Comparison of ENCODE assay signal across 22 mouse cellular contexts in genomic region chr11:13605152-13605697, GRCm38 (mm10).
A peak's percentile ranks its signal among the peaks of the same experiment; 100 is the strongest.
DNase-seq lines count a peak whose midpoint lies in the region; ATAC-seq and TF ChIP-seq lines count a peak whose summit lies in the region.
"Had no signal": no experiment of that assay in that cellular context is flagged by ENCODE, and none has a peak within 500 bp of the region (broad histone marks: within the 10 kb centered on the region; RNA-seq: fewer than 3 reads in every experiment).

No protein-coding gene starts in this region.

- H3K27ac ChIP-seq in hindbrain, postnatal 0 days = no peak overlapping the region
- no peak overlapping the region for H3K27ac ChIP-seq in hindbrain, embryonic 14.5 days
- no peak overlapping the region for H3K27ac ChIP-seq in embryonic facial prominence, embryonic 12.5 days
- no peak overlapping the region for H3K27ac ChIP-seq in forebrain, embryonic 16.5 days (ENCODE audit: low read length)
- H3K27ac ChIP-seq in midbrain, embryonic 16.5 days (ENCODE audit: low read length) = no peak overlapping the region
- H3K27ac ChIP-seq: hindbrain, embryonic 15.5 days; kidney, postnatal 0 days; neural tube, embryonic 15.5 days had no signal

- no peak overlapping the region for H3K4me3 ChIP-seq in hindbrain, postnatal 0 days (ENCODE audit: low read length)
- no peak overlapping the region for H3K4me3 ChIP-seq in hindbrain, embryonic 14.5 days (replicated peaks; ENCODE audit: low read length)
- no peak overlapping the region for H3K4me3 ChIP-seq in embryonic facial prominence, embryonic 12.5 days
- no peak overlapping the region for H3K4me3 ChIP-seq in forebrain, embryonic 16.5 days (replicated peaks; ENCODE audit: low read length)
- no peak overlapping the region for H3K4me3 ChIP-seq in midbrain, embryonic 16.5 days (ENCODE audit: low read depth, low read length)
- H3K4me3 ChIP-seq: hindbrain, embryonic 15.5 days; megakaryocyte, embryonic 14.5 days; myocyte; neural tube, embryonic 15.5 days had no signal

- no peak overlapping the region for H3K9ac ChIP-seq in hindbrain, postnatal 0 days (replicated peaks; ENCODE audit: low read length)
- no peak overlapping the region for H3K9ac ChIP-seq in hindbrain, embryonic 14.5 days
- no peak overlapping the region for H3K9ac ChIP-seq in embryonic facial prominence, embryonic 12.5 days
- H3K9ac ChIP-seq in forebrain, embryonic 16.5 days (replicated peaks; ENCODE audit: low read depth, low read length) = no peak overlapping the region
- H3K9ac ChIP-seq in midbrain, embryonic 16.5 days (ENCODE audit: low read depth, low read length) = no peak overlapping the region
- H3K9ac ChIP-seq: hindbrain, embryonic 15.5 days; liver, postnatal 0 days; neural tube, embryonic 15.5 days had no signal

- H3K9me3 ChIP-seq in hindbrain, postnatal 0 days (ENCODE audit: low read length) = no peaks in the 10 kb centered on the region
- H3K9me3 ChIP-seq in hindbrain, embryonic 14.5 days (ENCODE audit: control insufficient read depth, low read length) = no peaks in the 10 kb centered on the region
- no peaks in the 10 kb centered on the region for H3K9me3 ChIP-seq in embryonic facial prominence, embryonic 12.5 days
- H3K9me3 ChIP-seq in forebrain, embryonic 16.5 days (ENCODE audit: control insufficient read depth, low read length) = no peaks in the 10 kb centered on the region
- H3K9me3 ChIP-seq in midbrain, embryonic 16.5 days (replicated peaks; ENCODE audit: control insufficient read depth, low read length, poor library complexity, severe bottlenecking) = no peaks in the 10 kb centered on the region
- H3K9me3 ChIP-seq: hindbrain, embryonic 15.5 days; megakaryocyte, embryonic 14.5 days; neural tube, embryonic 15.5 days had no signal

- no peak for TF ChIP-seq CTCF in hindbrain, postnatal 0 days (IDR thresholded peaks at IDR 0.05; ENCODE audit: low read depth)

- no peak overlapping the region for H3K4me2 ChIP-seq in hindbrain, postnatal 0 days (ENCODE audit: low read depth, low read length)
- H3K4me2 ChIP-seq in hindbrain, embryonic 14.5 days (replicated peaks) = no peak overlapping the region
- H3K4me2 ChIP-seq in embryonic facial prominence, embryonic 12.5 days (replicated peaks) = no peak overlapping the region
- no peak overlapping the region for H3K4me2 ChIP-seq in forebrain, embryonic 16.5 days (ENCODE audit: low read length)
- H3K4me2 ChIP-seq in midbrain, embryonic 16.5 days (ENCODE audit: low read length) = no peak overlapping the region
- H3K4me2 ChIP-seq: hindbrain, embryonic 15.5 days; neural tube, embryonic 15.5 days had no signal

- no peaks in the 10 kb centered on the region for H3K4me1 ChIP-seq in hindbrain, postnatal 0 days (ENCODE audit: insufficient read depth, low read length)
- H3K4me1 ChIP-seq in hindbrain, embryonic 14.5 days (replicated peaks; ENCODE audit: control insufficient read depth, insufficient read depth, low read length) = no peaks in the 10 kb centered on the region
- 0 out of 2 replicates have a peak, but pooled peaks cover 3% of the 10 kb centered on the region for H3K4me1 ChIP-seq in embryonic facial prominence, embryonic 12.5 days
- no peaks in the 10 kb centered on the region for H3K4me1 ChIP-seq in forebrain, embryonic 16.5 days (replicated peaks; ENCODE audit: control insufficient read depth, insufficient read depth, low read length)
- no peaks in the 10 kb centered on the region for H3K4me1 ChIP-seq in midbrain, embryonic 16.5 days (ENCODE audit: control insufficient read depth, insufficient read depth, low read length)
- H3K4me1 ChIP-seq: hindbrain, embryonic 15.5 days; megakaryocyte, embryonic 14.5 days; neural tube, embryonic 15.5 days had no signal

- 70% methylated on average over 3 of the region's 4 CpGs for WGBS in hindbrain, postnatal 0 days
- 83% methylated on average over 3 of the region's 4 CpGs for WGBS in hindbrain, embryonic 14.5 days
- WGBS in embryonic facial prominence, embryonic 12.5 days = 23% methylated on average over 3 of the region's 4 CpGs
- WGBS in forebrain, embryonic 16.5 days = 53% methylated on average over 3 of the region's 4 CpGs
- WGBS in midbrain, embryonic 16.5 days = 52% methylated on average over 3 of the region's 4 CpGs

- no peaks in the 10 kb centered on the region for H3K36me3 ChIP-seq in hindbrain, postnatal 0 days (ENCODE audit: insufficient read depth, low read length)
- no peaks in the 10 kb centered on the region for H3K36me3 ChIP-seq in hindbrain, embryonic 14.5 days (replicated peaks; ENCODE audit: control insufficient read depth, insufficient read depth)
- H3K36me3 ChIP-seq in embryonic facial prominence, embryonic 12.5 days = no peaks in the 10 kb centered on the region
- no peaks in the 10 kb centered on the region for H3K36me3 ChIP-seq in forebrain, embryonic 16.5 days (ENCODE audit: control insufficient read depth, insufficient read depth)
- H3K36me3 ChIP-seq in midbrain, embryonic 16.5 days (ENCODE audit: control insufficient read depth, insufficient read depth, low read length) = no peaks in the 10 kb centered on the region
- H3K36me3 ChIP-seq: hindbrain, embryonic 15.5 days; neural tube, embryonic 15.5 days had no signal

- no peaks in the 10 kb centered on the region for H3K27me3 ChIP-seq in hindbrain, postnatal 0 days (ENCODE audit: insufficient read depth, low read length)
- no peaks in the 10 kb centered on the region for H3K27me3 ChIP-seq in hindbrain, embryonic 14.5 days (ENCODE audit: control insufficient read depth, insufficient read depth, low read length)
- H3K27me3 ChIP-seq in embryonic facial prominence, embryonic 12.5 days = no peaks in the 10 kb centered on the region
- no peaks in the 10 kb centered on the region for H3K27me3 ChIP-seq in forebrain, embryonic 16.5 days (replicated peaks; ENCODE audit: control insufficient read depth, insufficient read depth, low read length)
- no peaks in the 10 kb centered on the region for H3K27me3 ChIP-seq in midbrain, embryonic 16.5 days (ENCODE audit: control insufficient read depth, insufficient read depth, low read depth, low read length)
- H3K27me3 ChIP-seq: hindbrain, embryonic 15.5 days; megakaryocyte, embryonic 14.5 days; neural tube, embryonic 15.5 days had no signal

- peak; percentile 9 for DNase-seq in hindbrain, postnatal 0 days (ENCODE audit: low spot score)
- DNase-seq in hindbrain, embryonic 14.5 days (ENCODE audit: low spot score) = no peak
- no peak for DNase-seq in testis, postnatal 10 days (ENCODE audit: low spot score)
- no peak for DNase-seq in lung, postnatal 25 days (ENCODE audit: low spot score)
- DNase-seq: adrenal gland, postnatal 25 days; B cell, adult 2 months; cerebellum, adult 11-12 months; cerebellum, postnatal 14 days; heart, adult 11 months; heart, postnatal 36 days; liver, postnatal 0 days; lung, postnatal 14 days; right cerebral cortex, postnatal 25 days had no signal

- ATAC-seq in hindbrain, postnatal 0 days = no peak
- no peak for ATAC-seq in hindbrain, embryonic 14.5 days (ENCODE audit: low FRiP score)
- ATAC-seq in embryonic facial prominence, embryonic 12.5 days (ENCODE audit: insufficient number of reproducible peaks, insufficient read depth, low FRiP score, low TSS enrichment) = peak; percentile 81
- peak; percentile 81 for ATAC-seq in forebrain, embryonic 16.5 days
- peak; percentile 62 for ATAC-seq in midbrain, embryonic 16.5 days
- ATAC-seq: intestine, postnatal 0 days; liver, postnatal 0 days had no signal

Comparison
In these comparisons a context has a peak if more than half of its experiments do, and no peak if none do; other contexts are left out.
1. ATAC-seq: peak in embryonic facial prominence, embryonic 12.5 days (single experiment), forebrain, embryonic 16.5 days (single experiment) and midbrain, embryonic 16.5 days (single experiment); none in hindbrain, postnatal 0 days (single experiment) and hindbrain, embryonic 14.5 days (single experiment).